Mouse (Mus musculus) adrenal gland, postnatal 25 days (tissue): ENCODE results near the gene Trp53bp1. TPM values are rescaled to one million over a fixed set of nuclear protein-coding genes. Genes with fewer than 3 reads are reported as not detected.

Experiments used
- DNase-seq: peaks from one replicate; pipeline ENCODE4 v3.0.0; 2021; ENCODE audit warnings: mixed read lengths
- total RNA-seq: library from RNA; stranded (reverse); gene quantifications from 2 replicates; pipeline ENCODE4 v1.2.3, GENCODE M21; 2021

The Trp53bp1 gene
- total RNA-seq, 1 experiment from 2014 or later: 89.4 TPM

DNA sequence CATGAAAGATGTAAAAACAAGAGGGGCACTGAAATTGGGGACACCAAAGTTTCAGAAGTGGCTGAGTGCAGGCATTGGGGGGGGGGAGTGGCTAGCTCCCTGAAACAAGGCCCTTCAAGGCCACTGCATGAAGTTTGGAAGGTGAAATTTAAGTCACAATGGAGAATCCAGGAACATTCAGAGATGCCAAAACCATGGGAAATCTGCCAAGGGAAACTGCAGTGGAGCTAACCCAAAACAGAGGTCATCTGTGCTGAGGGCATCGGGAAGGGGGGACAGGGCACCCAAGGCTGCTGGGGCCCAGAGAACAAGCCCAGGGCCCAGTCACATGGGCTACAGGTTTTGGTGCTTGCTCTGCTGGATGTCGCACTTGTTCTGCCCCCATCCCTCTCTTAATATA is 21.4 kb downstream of the Trp53bp1 start:
- no peak for DNase-seq

DNA sequence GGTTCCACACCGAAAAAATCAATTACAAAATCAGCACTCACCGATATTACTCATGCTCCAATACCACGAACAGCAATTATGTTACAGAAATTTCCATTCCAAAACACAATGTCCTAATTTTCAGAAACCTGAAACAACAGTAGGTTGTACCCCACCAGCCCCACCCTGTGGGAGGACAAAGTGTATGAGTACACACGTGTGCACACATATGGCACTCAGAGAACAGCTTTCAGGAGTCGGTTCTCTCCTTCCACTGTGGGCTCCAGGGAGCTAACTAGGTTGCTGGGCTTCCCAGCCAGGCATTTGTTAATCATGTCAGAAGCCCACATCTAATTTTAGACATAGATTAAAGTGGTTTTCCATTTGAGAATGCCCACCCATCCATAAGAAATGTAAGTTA is 27.1 kb downstream of the Trp53bp1 start:
- DNase-seq: no peak

DNA sequence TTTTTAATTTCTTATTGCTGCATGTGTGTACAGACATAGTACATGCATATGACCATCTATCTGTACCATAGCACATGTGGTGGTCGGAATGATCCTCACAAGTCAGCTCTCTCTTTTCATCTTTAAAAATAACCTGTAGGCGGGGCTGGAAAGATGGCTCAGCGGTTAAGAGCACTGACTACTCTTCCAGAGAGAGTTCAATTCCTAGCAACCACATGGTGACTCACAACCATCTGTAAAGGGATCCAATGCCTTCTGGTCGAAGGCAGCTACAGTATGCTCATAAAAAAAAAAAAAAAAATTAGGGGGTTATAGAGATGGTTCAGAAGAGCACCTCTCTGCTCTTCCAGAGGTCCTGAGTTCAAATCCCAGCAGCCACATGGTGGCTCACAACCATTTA is 31.8 kb downstream of the Trp53bp1 start:
- no peak for DNase-seq

DNA sequence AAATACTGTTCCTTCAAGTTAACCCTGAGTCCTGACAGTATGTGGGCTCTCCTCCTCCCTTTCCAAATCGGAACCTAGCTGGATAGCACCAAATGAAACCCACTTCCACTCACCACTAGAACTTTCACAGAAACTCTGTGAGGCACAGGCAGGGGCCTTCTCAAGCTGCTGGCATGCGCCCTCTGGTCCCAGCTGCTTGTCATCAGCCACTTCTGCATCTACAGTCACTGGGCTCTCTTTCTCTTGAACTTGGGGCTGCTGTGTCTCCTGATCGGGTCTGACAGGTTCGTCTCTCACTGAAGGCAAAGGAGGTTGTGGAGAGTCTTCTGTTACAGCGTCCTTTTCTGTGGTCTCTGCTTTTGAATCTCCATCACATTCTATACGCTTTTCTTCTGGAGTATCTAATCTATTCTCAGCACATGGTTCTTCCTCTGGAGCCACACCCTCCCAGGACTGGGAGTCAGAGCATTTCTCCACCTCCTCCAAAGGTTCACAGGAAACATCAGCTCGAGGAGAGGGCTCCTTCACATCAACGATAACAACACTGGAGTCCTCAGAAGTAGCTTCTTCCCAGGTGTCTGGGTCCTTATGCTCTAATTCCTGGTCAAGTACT is 35.6 kb downstream of the Trp53bp1 start:
- no peak for DNase-seq

DNA sequence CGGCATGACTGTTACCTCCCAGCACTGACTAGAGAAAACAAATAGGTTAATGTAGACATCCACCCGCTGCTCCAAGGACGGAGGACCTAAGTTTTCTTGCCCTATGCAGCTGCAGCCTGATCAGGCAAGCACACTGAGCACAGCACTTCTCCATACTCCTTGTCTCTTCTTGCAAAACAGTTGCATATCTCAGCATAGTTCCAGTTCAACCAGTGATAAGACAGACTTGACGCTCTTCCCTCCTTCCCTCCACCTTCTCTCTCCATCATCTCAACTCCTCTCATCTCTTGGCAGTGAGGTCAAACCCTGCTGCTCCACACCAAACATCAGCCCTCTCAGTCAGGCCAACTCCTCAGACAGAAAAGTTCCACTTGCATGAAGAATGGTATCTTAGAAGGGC is 43.1 kb downstream of the Trp53bp1 start:
- no peak for DNase-seq

DNA sequence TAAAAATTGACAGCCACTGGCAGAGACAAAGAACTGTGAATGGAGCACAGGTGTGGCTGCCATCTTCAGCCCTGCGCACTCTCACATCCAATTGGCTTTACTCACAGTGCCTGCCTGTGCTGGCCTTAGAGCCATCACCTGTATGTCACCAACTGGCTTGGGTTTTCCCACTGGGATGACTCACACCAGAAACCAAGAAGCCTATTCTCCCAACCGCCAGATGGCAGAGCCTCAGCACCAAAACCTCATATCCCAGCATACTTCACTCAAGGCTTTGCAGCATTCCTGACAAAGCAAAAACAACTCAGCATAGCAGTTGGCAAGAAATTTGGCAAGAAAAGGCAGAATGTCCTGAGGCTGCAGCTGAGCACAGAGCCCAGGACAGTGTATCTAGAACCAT is 48.2 kb downstream of the Trp53bp1 start:
- peak; percentile 39 for DNase-seq

DNA sequence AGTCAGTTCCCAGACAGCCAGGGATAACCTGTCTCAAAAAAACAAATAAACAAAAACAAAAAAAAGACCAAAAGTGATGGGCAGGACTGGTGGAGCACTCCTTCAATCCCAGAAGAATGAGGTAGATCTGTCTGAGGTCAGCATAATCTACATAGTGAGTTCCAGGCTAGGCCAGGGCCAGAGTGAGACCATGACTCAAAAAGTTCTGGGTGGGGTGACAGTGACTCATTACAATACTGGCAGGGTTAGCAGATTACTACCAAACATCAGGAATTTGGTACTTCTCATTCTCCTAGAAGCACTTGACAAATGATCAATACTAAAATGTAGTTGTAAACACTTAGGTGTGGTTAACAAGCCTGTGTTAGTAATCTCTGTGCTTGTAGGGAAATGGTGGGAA is 51.2 kb downstream of the Trp53bp1 start:
- no peak for DNase-seq

DNA sequence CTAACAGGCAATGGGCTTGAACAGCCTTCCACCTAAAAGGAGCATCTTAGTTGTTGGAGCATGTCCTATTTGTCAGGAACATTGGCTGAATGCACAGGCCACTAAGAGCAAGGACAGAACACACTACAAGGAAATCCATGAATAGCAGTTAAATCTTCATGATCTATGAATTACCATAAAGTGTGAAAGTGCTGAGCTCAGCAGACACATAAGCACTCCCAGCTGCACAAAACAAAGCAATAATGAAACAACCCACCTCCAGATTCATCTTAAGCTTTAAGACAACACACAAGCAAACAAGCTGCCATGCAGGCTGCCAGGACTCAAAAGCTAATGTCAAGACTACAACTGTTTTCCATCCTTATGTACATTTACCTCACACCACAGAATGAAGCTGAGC is 52.0 kb downstream of the Trp53bp1 start:
- no peak for DNase-seq

DNA sequence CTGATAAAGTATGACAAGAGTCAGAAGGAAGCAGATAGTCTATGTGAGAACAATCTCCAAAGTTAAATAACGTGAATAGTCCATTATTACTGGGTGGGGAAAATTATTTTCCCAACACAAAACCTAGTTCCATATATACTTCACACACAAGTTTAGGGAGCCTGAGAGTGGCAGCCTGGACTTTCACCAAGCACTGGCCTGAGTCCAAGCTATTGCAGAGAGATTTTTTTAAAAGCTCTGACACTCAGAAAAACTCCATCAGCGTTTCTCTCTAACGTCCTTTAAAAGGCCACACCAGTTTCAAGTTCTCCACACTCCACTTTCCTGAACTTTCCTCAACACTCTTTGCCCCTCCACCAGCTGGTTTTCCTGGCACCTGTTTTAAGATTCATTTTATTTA is 56.7 kb downstream of the Trp53bp1 start:
- DNase-seq: no peak

DNA sequence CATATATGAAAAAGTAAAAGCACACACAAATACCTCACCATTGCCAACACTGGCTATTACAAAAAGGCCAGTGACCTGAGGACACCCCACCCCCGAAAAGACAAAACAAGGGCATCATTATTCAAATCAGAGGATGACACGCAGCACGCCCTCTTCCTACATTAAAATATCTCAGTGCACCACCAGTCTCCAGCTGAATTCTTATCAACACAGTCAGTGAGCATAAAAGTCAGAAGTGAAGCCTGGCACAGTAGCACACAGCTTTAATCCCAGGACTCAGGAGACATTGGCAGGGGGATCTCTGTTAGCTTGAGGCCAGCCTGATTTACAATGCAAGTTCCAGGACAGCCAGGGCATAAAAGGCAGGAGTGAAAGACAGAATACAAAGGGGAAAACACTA is 64.7 kb downstream of the Trp53bp1 start:
- DNase-seq: no peak

DNA sequence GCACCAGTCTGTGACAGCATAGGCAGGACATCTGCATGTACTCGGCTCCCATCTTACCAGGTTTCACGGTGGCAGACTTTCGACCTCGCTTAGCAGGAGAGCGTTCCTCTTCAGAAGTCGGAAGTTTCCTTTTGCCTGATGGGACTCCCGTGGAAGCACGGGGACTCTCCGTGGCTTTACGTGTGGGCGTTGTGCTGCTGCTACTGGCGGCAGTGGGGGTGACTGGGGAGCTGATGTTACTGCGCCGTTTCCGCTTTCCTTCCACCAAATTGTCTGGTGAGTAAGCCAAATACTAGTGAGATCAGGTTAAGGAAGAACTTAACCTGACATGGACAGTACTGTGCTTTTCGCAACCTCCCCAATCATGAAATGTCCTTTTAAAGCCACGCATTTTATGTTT is 66.9 kb downstream of the Trp53bp1 start:
- DNase-seq: no peak

DNA sequence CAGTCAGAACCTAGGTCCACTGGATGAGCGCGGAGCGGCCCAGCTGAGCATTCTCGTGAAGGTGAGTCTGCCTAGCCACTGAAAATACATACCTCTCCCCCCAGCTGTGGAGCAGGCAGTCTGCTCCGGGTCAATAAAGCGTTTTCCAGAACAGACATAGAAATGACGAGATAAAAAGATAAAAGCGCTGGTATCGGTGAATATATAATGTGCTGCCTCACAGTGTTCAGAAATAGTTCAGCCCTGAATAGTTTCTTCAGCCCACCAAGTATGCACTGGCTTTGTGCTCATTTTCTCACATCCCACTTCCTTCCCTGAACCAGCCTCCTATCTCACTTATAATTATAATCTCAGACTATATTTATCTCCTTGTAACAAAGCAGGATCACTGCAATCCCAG is 75.7 kb downstream of the Trp53bp1 start:
- no peak for DNase-seq

DNA sequence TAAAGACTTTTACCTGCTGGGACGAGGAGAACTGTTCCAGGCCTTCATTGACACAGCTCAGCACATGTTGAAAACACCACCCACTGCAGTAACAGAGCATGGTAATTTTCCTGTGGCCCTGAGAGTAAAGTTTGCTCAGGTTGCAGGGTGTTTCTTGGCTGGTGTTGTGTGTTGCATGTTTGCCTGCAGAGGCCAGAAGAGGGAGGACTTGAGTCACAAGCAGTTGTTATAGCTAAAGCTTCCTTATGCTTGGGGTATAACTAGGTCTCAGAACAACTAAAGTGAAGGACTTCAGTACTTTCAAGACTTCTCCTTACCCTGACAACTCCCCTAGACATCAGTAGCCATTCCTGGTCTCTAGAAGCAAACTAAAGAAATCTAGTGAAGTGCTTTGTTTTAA is 82.7 kb downstream of the Trp53bp1 start:
- no peak for DNase-seq

DNA sequence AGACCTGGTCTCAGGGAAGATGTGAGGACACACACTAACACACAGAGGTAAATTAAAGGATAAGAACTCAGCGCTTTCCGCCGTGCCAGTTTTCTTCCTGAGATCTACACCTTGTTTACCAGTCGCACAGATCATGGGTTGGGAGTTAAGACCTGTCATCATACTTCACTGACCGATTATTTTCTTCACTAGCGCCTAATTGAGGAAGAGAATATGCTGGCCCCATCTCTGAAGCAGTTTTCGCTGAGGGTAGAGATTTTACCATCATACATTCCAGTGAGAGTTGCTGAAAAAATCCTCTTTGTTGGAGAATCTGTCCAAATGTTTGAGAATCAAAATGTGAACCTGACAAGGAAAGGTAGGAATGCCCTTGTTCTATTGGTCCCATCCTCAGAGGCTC is 87.1 kb downstream of the Trp53bp1 start:
- DNase-seq: no peak

DNA sequence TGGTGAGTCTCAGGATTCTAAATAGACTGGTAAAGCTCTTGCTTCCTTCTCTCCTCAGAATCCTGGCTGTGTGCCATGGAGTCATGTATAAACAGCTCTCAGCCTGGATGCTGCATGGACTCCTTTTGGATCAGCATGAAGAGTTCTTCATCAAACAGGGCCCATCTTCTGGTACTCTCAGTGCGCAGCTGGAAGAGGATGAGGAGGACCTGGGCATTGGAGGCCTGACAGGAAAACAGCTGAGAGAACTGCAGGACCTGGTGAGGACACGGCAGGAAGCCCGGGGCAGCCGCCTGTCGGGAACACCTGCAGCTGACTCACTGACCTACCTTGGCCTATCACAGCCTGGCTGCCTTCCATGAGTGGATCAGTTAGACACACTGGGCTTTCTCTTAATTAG is 87.8 kb downstream of the Trp53bp1 start:
- DNase-seq: no peak

DNA sequence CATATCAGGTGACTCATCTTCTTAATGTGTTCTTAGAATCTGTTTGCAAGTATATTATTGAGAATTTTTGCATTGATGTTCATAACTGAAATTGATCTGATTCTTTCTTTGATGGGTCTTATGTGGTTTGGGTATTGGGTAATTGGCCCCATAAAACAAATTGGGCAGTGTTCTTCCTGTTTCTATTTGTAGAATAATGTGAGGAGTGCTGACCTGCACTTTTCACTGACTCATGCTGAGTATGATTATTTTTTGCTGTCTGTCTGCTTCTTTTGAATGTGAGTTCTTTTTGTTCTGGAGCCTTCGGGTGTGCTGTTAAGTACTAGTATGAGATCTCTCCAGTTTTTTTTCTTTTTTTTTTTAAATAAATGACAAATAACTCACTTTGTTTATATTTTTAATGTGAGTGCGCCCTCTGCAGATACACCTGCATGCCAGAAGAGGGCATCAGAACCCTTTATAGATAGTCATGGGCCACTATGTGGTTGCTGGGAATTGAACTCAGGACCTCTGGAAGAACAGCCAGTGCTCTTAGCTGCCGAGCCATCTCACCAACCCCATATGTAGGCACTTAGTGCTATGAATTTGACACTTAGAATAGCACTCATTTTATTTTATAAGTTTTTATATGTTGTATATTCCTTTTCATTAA is 92.3 kb downstream of the Trp53bp1 start:
- DNase-seq: no peak

DNA sequence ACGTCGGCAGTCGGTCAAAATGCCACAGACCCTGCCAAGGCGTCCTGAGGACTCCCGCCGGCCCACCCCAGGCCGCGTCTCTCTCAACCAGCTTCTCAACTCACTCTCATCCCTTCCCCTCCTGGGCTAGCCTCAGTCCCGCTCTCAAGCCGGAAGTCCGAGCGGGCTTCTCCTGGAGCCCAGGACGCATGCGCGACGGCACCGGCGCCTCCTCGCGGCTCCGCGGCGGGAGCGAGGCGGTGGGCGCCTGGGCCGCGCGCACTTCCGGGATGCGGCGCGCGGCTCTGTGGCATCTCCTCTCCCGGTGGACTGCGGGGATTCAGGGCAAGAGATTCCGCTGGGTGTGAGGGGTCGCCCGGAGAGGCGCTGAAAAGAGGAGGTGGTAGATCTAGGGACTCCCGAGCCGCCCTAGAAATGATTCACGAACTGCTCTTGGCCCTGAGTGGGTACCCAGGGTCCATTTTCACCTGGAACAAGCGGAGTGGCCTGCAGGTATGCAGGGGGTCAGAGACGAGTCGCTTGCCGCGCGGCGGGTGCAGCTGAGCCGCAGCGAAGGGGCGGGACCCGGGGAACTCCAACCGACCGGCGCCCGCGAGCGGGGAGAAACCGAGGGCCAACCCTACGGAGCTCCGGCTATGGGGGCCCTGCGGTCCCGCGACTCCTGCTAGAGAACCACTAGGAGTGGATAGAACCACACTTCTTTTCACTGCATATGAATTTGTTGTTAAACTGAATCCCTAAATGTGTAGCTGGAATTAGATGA is 100.0 kb downstream of the Trp53bp1 start, which contains the start of gene Zscan29:
Gene Zscan29 (minus strand): TSS at position 146 of the 763 bp plus-strand sequence.
- DNase-seq: peak; percentile 93

DNA sequence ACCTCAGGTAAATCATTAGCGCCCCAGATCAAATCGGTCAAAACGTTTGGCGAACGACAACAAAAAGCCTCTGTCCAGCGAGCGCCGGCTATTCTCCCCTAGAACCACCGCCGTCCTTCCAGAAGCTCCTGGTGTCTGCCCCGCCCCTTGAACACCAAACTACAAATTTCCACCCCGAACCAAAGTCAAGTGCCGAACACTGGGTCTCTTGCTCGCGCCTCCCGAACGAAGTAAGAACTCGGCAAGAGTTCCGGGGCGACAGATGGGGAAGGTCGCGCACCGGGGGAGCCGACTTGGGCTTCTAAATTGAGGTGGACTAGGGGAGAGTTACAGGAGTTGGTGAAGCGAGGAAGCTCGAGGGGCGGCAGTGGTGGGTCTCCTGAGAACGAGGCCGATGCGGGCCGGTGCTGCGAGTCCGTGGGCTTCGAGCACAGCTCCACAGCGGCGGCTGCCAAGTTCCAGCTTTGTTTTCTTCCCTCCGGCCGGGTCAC is 100.7 kb downstream of the Trp53bp1 start, which contains the start of gene Tubgcp4:
Gene Tubgcp4 (plus strand): TSS at position 174 of the 491 bp plus-strand sequence.
- DNase-seq: peak; percentile 48

DNA sequence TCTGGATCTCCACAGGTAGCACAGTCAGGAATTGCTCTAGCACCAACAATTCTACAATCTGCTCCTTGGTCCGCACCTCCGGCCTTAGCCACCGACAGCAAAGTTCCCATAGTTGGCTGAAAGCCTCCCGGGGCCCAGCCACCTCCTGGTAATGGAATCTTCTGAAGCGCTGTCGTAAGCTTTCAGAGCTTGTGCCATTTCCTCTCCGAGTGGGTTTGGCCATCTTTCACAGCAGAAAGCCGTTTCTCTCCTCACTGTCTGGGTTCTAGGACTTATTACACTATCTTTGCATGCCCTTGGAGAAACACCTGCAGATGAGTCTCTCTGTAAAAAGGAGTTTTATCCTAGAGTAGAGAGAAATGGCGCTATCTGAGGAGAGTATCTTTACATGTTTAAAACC is 101.3 kb downstream of the Trp53bp1 start:
- DNase-seq: peak; percentile 46

DNA sequence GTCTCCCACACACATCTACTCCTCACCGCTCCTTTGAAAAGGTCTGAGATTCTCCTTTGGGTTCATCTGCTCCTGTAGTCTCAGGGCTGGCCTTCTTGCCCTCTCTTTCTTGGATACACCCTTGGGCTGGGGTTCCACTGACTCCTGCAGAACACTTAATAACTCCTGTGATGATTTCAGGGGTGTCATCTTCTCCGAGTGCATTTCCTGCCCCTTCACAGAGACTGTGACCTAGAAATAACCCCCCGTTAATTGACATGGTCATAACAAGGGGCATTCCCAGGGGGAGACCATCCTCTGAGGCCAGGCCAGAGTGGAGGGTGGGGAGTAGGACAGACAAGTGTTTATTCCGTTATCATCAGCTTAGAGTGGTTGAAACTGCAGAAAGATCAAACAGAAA is 102.0 kb downstream of the Trp53bp1 start:
- no peak for DNase-seq

DNA sequence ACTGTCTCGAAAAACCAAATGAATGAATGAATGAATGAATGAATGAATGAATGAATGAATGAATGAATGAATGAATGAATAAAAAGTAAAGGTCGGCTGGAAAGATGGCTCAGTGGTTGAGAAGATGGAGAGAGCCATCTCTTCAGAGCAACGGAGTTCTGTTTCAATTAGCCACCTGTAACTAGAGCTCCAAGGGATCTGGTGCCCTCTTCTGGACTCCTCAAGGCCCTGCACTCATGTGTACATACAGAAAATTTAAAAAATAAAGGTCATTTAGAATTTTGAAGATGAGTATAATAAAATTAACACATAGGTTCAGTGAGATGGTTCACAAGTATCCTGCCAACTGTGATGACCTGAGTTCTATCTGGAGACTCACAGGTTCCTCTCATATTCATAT is 118.1 kb downstream of the Trp53bp1 start:
- no peak for DNase-seq

DNA sequence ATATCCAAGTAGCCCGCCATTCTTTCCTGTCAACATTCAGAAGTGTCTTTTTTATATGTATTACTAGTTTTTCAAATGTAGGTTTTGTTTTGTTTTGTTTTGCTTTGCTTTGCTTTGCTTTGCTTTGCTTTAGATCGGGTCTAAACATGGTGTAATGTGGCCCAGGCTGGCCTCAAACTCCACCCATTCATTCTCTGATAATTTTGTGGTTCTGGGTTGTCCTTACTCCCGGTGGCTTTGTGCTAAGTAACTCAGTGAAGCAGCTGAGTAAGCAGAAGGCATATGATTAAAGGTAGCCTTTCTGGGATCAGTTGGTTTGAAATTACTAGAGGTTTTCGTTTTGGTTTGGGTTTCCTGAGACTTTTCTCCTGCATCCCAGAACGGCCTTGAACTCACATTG is 121.5 kb downstream of the Trp53bp1 start:
- DNase-seq: no peak
